In the genomic region with DNA sequence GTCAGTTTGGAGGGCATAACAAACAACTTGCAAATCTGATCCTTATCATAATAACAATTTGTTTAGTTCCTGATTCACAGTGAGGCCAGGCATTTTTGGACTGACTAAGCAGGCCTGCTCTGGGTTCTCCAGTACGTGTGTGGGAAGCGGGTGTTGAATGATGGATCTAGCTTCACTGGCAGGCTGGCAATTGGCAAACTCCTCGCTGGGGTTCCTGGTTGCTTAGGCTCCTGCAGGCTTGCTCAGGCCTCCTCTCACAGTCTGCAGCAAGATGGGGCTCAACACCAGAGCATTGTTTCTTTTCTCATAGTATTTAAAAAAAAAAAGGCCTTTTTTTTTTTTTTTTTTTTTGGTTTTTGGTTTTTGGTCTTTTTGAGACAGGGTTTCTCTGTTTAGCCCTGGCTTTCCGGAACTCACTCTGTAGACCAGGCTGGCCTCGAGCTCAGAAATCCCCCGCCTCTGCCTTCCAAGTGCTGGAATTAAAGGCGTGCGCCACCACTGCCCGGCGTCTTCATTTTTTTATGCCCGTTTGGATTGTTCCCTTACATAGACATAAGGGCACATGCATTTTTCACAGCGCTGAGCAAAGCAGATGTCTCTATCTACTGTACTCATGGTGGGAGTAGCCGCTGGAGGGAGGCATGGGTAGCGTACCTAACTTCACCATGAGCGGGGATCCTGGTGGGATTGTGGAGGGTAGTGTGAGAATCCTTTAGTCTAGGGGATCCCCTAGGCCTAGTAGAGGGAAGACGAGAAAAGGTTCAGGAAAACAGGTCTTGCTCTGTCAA, we compare ENCODE assay signal across 8 mouse cellular contexts. TPM values are rescaled to one million over a fixed set of nuclear protein-coding genes. Genes with fewer than 3 reads are reported as not detected.
A peak's percentile ranks its signal among the peaks of the same experiment; 100 is the strongest.
DNase-seq lines count a peak whose midpoint lies in the region; ATAC-seq and TF ChIP-seq lines count a peak whose summit lies in the region.

No protein-coding gene starts in this region.

- peak overlapping the region; percentile 94 for H3K27ac ChIP-seq in brown adipose tissue, adult 24 weeks (replicated peaks; ENCODE audit: low read depth, low read length)
- peak overlapping the region; percentile 89 for H3K27ac ChIP-seq in forebrain, embryonic 14.5 days (ENCODE audit: low read depth, low read length)
- H3K27ac ChIP-seq in lung, postnatal 0 days (ENCODE audit: low read length) = peak overlapping the region; percentile 95

- ATAC-seq in forebrain, embryonic 14.5 days = peak; percentile 49
- ATAC-seq in hematopoietic stem cell, adult 5-6 weeks (replicated peaks in 1 of 2; ENCODE audit: insufficient read depth in 1 of 2, low FRiP score in 2 of 2, low TSS enrichment in 1 of 2, low read depth in 1 of 2, poor library complexity in 2 of 2, severe bottlenecking in 2 of 2) = peak; percentile 2 to 13; a peak in 3 of 4 replicates
- ATAC-seq in lung, postnatal 0 days = peak; percentile 1

- WGBS in forebrain, embryonic 14.5 days = 27% methylated on average over 16 of the region's 16 CpGs
- 15% methylated on average over 16 of the region's 16 CpGs for WGBS in lung, postnatal 0 days

- peak; percentile 84 for DNase-seq in MN1 (ENCODE audit: low spot score)
- DNase-seq in forebrain, embryonic 14.5 days (ENCODE audit: low spot score) = peak; percentile 35
- peak; percentile 35 to 51 for DNase-seq in layer of hippocampus, postnatal 25 days (ENCODE audit: extremely low spot score in 1 of 2, low spot score in 1 of 2)
- DNase-seq in lung, postnatal 0 days (ENCODE audit: low spot score) = peak; percentile 72
- DNase-seq in ovary, postnatal 14 days (ENCODE audit: low spot score) = peak; percentile 49
- no peak for DNase-seq in B cell, adult 2 months

- TF ChIP-seq CTCF in lung, postnatal 0 days (IDR thresholded peaks at IDR 0.05) = no peak; the same call in 1 of the 2 replicates

- H3K4me1 ChIP-seq in brown adipose tissue, adult 24 weeks (ENCODE audit: control insufficient read depth, insufficient read depth, insufficient read length, low read length) = no peaks in the 10 kb centered on the region; the same call in 1 of the 2 replicates
- H3K4me1 ChIP-seq in forebrain, embryonic 14.5 days (ENCODE audit: control insufficient read depth, insufficient read depth, low read length) = peaks cover 3% of the 10 kb centered on the region
- peaks cover 3% of the 10 kb centered on the region; the same call in 1 of the 2 replicates for H3K4me1 ChIP-seq in lung, postnatal 0 days (ENCODE audit: insufficient read depth, low read depth, low read length)

- peak overlapping the region; percentile 57 for H3K9ac ChIP-seq in forebrain, embryonic 14.5 days (ENCODE audit: low read length)
- peak overlapping the region; percentile 37; the same call in 1 of the 2 replicates for H3K9ac ChIP-seq in lung, postnatal 0 days (replicated peaks; ENCODE audit: low read depth)

- no peaks in the 10 kb centered on the region for H3K27me3 ChIP-seq in forebrain, embryonic 14.5 days (replicated peaks; ENCODE audit: control insufficient read depth, insufficient read depth, low read length)
- H3K27me3 ChIP-seq in lung, postnatal 0 days (replicated peaks; ENCODE audit: insufficient read depth, low read length) = no peaks in the 10 kb centered on the region

- no peak for TF ChIP-seq EP300 in lung, postnatal 0 days (IDR thresholded peaks at IDR 0.05)

- peak overlapping the region; percentile 57 for H3K4me2 ChIP-seq in forebrain, embryonic 14.5 days (ENCODE audit: low read length)
- peak overlapping the region; percentile 58 for H3K4me2 ChIP-seq in lung, postnatal 0 days (replicated peaks; ENCODE audit: low read depth, low read length)

- peak overlapping the region; percentile 61 for H3K4me3 ChIP-seq in brown adipose tissue, adult 24 weeks (ENCODE audit: insufficient read depth, low read depth, low read length)
- peak overlapping the region; percentile 86 for H3K4me3 ChIP-seq in forebrain, embryonic 14.5 days (ENCODE audit: low read depth, low read length)
- H3K4me3 ChIP-seq in lung, postnatal 0 days (ENCODE audit: low read depth, low read length) = peak overlapping the region; percentile 89

- peaks cover 2% of the 10 kb centered on the region; the same call in 1 of the 2 replicates for H3K36me3 ChIP-seq in forebrain, embryonic 14.5 days (ENCODE audit: control insufficient read depth, insufficient read depth, low read length)
- H3K36me3 ChIP-seq in lung, postnatal 0 days (ENCODE audit: insufficient read depth, low read length) = no peaks in the 10 kb centered on the region

- no peaks in the 10 kb centered on the region for H3K9me3 ChIP-seq in forebrain, embryonic 14.5 days (replicated peaks; ENCODE audit: control insufficient read depth, low read length)
- no peaks in the 10 kb centered on the region for H3K9me3 ChIP-seq in lung, postnatal 0 days (ENCODE audit: low read length)

RNA-seq across cellular contexts. Expression of a gene that starts 0.6 kb away (rescaled TPM):
- 20.3 and 26.1 TPM in 2 replicates for polyA plus RNA-seq in brown adipose tissue, adult 24 weeks (2012; ENCODE audit: insufficient read depth, insufficient read length, missing spikeins)
- 59.8 and 65.3 TPM in 2 replicates for polyA plus RNA-seq in forebrain, embryonic 14.5 days (2014; fragmentation: Nextera tagmentation; extraction: Ambion mirVana)
- total RNA-seq in hematopoietic stem cell, adult 5-6 weeks (2017) = 69.7 and 75.7 TPM in 2 replicates
- 10 to 100 TPM; 65.8 to 70.7 TPM for total RNA-seq in layer of hippocampus, postnatal 25 days (2021)
- 33.0 and 34.5 TPM in 2 replicates for polyA plus RNA-seq in lung, postnatal 0 days (2015; fragmentation: Nextera tagmentation; extraction: Ambion mirVana)

RNA-seq across cellular contexts. Expression of a gene that starts 45.8 kb away (rescaled TPM):
- 0.59 TPM in 1 of 2 replicates, not detected in the other for polyA plus RNA-seq in brown adipose tissue, adult 24 weeks (2012; ENCODE audit: insufficient read depth, insufficient read length, missing spikeins)
- polyA plus RNA-seq in forebrain, embryonic 14.5 days (2014; fragmentation: Nextera tagmentation; extraction: Ambion mirVana) = 6.1 and 6.4 TPM in 2 replicates
- 0.30 and 1.5 TPM in 2 replicates for total RNA-seq in hematopoietic stem cell, adult 5-6 weeks (2017)
- 1 to 10 TPM in 1 of 2 experiments, under 1 TPM in 1; 0.79 to 1.3 TPM for total RNA-seq in layer of hippocampus, postnatal 25 days (2021)
- polyA plus RNA-seq in lung, postnatal 0 days (2015; fragmentation: Nextera tagmentation; extraction: Ambion mirVana) = 11.0 and 12.5 TPM in 2 replicates

Comparison
In these comparisons a context has a peak if more than half of its experiments do, and no peak if none do; other contexts are left out.
1. DNase-seq: peak in MN1 (single experiment), forebrain, embryonic 14.5 days (single experiment), layer of hippocampus, postnatal 25 days (2 of 2), lung, postnatal 0 days (single experiment) and ovary, postnatal 14 days (single experiment); none in B cell, adult 2 months (0 of 2).
2. Peak in every context shown above with its lines, with median percentiles within 50 percentile points of each other: H3K27ac ChIP-seq, H3K4me3 ChIP-seq and ATAC-seq.